Mouse (Mus musculus) kidney, embryonic 14.5 days (tissue): ENCODE data around the gene Frrs1l. TPM values are rescaled to one million over a fixed set of nuclear protein-coding genes. Genes with fewer than 3 reads are reported as not detected.

Source experiments
- ATAC-seq: fragments of 200-750 bp; cut with Nextera tagmentation; 2 replicates; pipeline ENCODE4 v1.8.0; 2017; ENCODE audit warnings: moderate number of reproducible peaks, mild to moderate bottlenecking, moderate TSS enrichment, moderate library complexity; ENCODE audit not compliant: low FRiP score, low TSS enrichment
- H3K27ac ChIP-seq: fragments of 300-500 bp; sonication (generic); 2 replicates; pipeline ENCODE4 v1.5.1; 2014; ENCODE audit warnings: low read depth, mild to moderate bottlenecking, low read length, moderate library complexity, mixed read lengths
- H3K27me3 ChIP-seq: fragments of 300-500 bp; sonication (generic); 2 replicates; pipeline ENCODE4 v1.6.1; 2014; ENCODE audit warnings: mild to moderate bottlenecking, low read length; ENCODE audit not compliant: control insufficient read depth, insufficient read depth
- H3K36me3 ChIP-seq: fragments of 300-500 bp; sonication (generic); 2 replicates; pipeline ENCODE4 v1.6.1; 2014; ENCODE audit warnings: low read length, mixed read lengths; ENCODE audit not compliant: control insufficient read depth, insufficient read depth
- H3K4me1 ChIP-seq: fragments of 300-500 bp; sonication (generic); 2 replicates; pipeline ENCODE4 v1.6.1; 2014; ENCODE audit warnings: low read length, mixed read lengths; ENCODE audit not compliant: control insufficient read depth, insufficient read depth
- H3K4me2 ChIP-seq: fragments of 300-500 bp; sonication (generic); replicated peaks from 2 replicates; pipeline ENCODE4 v1.6.1; 2014; ENCODE audit warnings: low read depth, mild to moderate bottlenecking, low read length
- H3K4me3 ChIP-seq: fragments of 300-500 bp; sonication (generic); 2 replicates; pipeline ENCODE4 v1.5.1; 2014; ENCODE audit warnings: mild to moderate bottlenecking, low read length
- H3K9ac ChIP-seq: fragments of 300-500 bp; sonication (generic); 2 replicates; pipeline ENCODE4 v1.6.1; 2014; ENCODE audit warnings: low read depth, mild to moderate bottlenecking, low read length, moderate library complexity
- H3K9me3 ChIP-seq: fragments of 300-500 bp; sonication (generic); 2 replicates; pipeline ENCODE4 v1.6.1; 2016; ENCODE audit warnings: low read length; ENCODE audit not compliant: control insufficient read depth
- WGBS: fragments of 180-500 bp; shearing (Covaris S2); extraction: QIAGEN DNeasy Blood & Tissue Kit; methylation state at CpG from one replicate; pipeline ENCODE4 v1.1.7; 2014; 5-methylcytosine and 5-hydroxymethylcytosine counted together
- polyA plus RNA-seq: library from polyadenylated mRNA; unstranded; fragments of >200 nt; fragmentation: Nextera tagmentation; extraction: Ambion mirVana; gene quantifications from 2 replicates; pipeline ENCODE4 v1.2.1, GENCODE M21; 2014

Gene Frrs1l
- polyA plus RNA-seq, 1 experiment from 2014 or later = 0.58 TPM

- Histone ChIP-seq H3K4me2 (no peak overlapping the region), H3K27me3 (no peaks in the 10 kb centered on the region), H3K27ac (no peak overlapping the region), H3K9ac (no peak overlapping the region), H3K36me3 (no peaks in the 10 kb centered on the region), H3K4me3 (no peak overlapping the region), H3K4me1 (no peaks in the 10 kb centered on the region), H3K9me3 (no peaks in the 10 kb centered on the region)
- ATAC-seq = peak; percentile 72
- 48% methylated on average over 18 of the region's 18 CpGs for WGBS
Measured at GRCm38 (mm10) chr4:57016366-57017171, 26.4 kb upstream of the Frrs1l start.

GRCm38 (mm10) chr4:57015032-57015431, 24.8 kb upstream of the Frrs1l start:
- H3K4me1 ChIP-seq = no peaks in the 10 kb centered on the region
- WGBS = 86% methylated on average over 5 of the region's 5 CpGs
- no peak overlapping the region for H3K9ac ChIP-seq
- no peaks in the 10 kb centered on the region for H3K9me3 ChIP-seq
- H3K36me3 ChIP-seq = no peaks in the 10 kb centered on the region
- ATAC-seq = no peak
- H3K27me3 ChIP-seq = no peaks in the 10 kb centered on the region
- H3K27ac ChIP-seq = no peak overlapping the region
- H3K4me2 ChIP-seq = no peak overlapping the region
- no peak overlapping the region for H3K4me3 ChIP-seq

- no peak overlapping the region for H3K4me3 ChIP-seq
- H3K4me1 ChIP-seq = no peaks in the 10 kb centered on the region
- WGBS = 64% methylated on average over 8 of the region's 8 CpGs
- no peaks in the 10 kb centered on the region for H3K27me3 ChIP-seq
- H3K27ac ChIP-seq = no peak overlapping the region
- H3K9ac ChIP-seq = no peak overlapping the region
- H3K9me3 ChIP-seq = no peaks in the 10 kb centered on the region
- ATAC-seq = no peak
- no peak overlapping the region for H3K4me2 ChIP-seq
- H3K36me3 ChIP-seq = no peaks in the 10 kb centered on the region
Measured at GRCm38 (mm10) chr4:57011454-57012046, 21.4 kb upstream of the Frrs1l start.

DNA sequence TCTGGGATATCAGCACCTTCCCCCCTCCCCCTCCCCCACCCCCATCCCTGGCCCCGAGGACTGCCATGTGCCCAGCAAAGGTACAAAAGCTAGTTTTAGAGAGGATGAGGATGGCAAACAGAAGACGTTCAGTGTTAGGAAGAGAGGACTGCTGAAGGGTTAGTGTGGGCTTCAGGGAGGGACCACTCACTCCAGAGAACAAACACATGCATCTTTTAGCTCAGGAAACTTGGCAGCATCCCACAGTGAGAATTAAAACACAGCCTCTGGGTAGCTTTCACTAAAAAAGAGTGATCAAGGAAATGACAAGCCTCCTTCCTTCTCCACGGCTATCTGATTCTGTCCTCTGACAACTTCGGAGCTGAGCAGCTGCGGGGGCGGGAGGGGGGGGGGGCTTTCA, 20.7 kb upstream of the Frrs1l start:
- Histone ChIP-seq H3K9ac (no peak overlapping the region), H3K27me3 (no peaks in the 10 kb centered on the region), H3K27ac (no peak overlapping the region), H3K9me3 (no peaks in the 10 kb centered on the region), H3K4me2 (no peak overlapping the region), H3K4me1 (no peaks in the 10 kb centered on the region), H3K36me3 (no peaks in the 10 kb centered on the region), H3K4me3 (no peak overlapping the region)
- 15% methylated on average over 5 of the region's 6 CpGs for WGBS
- ATAC-seq = no peak

GRCm38 (mm10) chr4:57010425-57010824, 20.2 kb upstream of the Frrs1l start:
- WGBS = 55% methylated on average over 5 of the region's 5 CpGs
- no peak overlapping the region for H3K27ac ChIP-seq
- H3K9ac ChIP-seq = no peak overlapping the region
- no peak overlapping the region for H3K4me2 ChIP-seq
- H3K4me3 ChIP-seq = no peak overlapping the region
- ATAC-seq = no peak
- H3K27me3 ChIP-seq = no peaks in the 10 kb centered on the region
- H3K9me3 ChIP-seq = no peaks in the 10 kb centered on the region
- H3K4me1 ChIP-seq = no peaks in the 10 kb centered on the region
- H3K36me3 ChIP-seq = no peaks in the 10 kb centered on the region

DNA sequence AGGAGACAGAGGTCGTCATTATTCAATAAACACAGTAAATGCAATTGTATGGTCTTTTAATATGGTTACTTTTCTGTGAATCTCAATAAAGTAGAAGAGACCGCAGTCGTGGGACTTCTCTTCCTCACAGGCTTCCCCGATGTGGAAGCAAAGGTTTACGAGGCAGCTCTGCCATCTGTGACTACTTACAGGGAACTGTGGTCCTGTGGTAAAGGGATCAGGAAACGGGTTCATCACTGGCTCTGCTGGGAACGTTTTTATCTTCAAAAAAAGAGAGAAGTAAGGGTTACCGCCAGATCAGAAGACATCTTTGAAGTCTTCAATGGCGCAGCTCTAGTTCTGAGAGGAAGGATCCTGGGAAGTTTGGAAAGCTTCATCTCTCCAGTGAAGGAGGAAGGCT, 17.5 kb upstream of the Frrs1l start:
- 76% methylated on average over 9 of the region's 9 CpGs for WGBS
- Histone ChIP-seq H3K36me3 (no peaks in the 10 kb centered on the region), H3K9me3 (no peaks in the 10 kb centered on the region), H3K27ac (no peak overlapping the region), H3K9ac (no peak overlapping the region), H3K4me1 (no peaks in the 10 kb centered on the region), H3K4me2 (no peak overlapping the region), H3K27me3 (no peaks in the 10 kb centered on the region), H3K4me3 (no peak overlapping the region)
- no peak for ATAC-seq

GRCm38 (mm10) chr4:57005011-57005410, 14.8 kb upstream of the Frrs1l start:
- Histone ChIP-seq H3K4me3 (no peak overlapping the region), H3K4me2 (no peak overlapping the region), H3K27ac (no peak overlapping the region), H3K4me1 (no peaks in the 10 kb centered on the region), H3K27me3 (no peaks in the 10 kb centered on the region), H3K36me3 (no peaks in the 10 kb centered on the region), H3K9me3 (no peaks in the 10 kb centered on the region), H3K9ac (no peak overlapping the region)
- 81% methylated on average over 8 of the region's 8 CpGs for whole genome bisulfite sequencing
- ATAC-seq = no peak

GRCm38 (mm10) chr4:57003886-57004285, 13.7 kb upstream of the Frrs1l start:
- no peaks in the 10 kb centered on the region for H3K9me3 ChIP-seq
- no peak overlapping the region for H3K4me2 ChIP-seq
- no peak overlapping the region for H3K4me3 ChIP-seq
- no peak overlapping the region for H3K27ac ChIP-seq
- no peak for ATAC-seq
- H3K9ac ChIP-seq = no peak overlapping the region
- H3K27me3 ChIP-seq = no peaks in the 10 kb centered on the region
- H3K36me3 ChIP-seq = no peaks in the 10 kb centered on the region
- H3K4me1 ChIP-seq = no peaks in the 10 kb centered on the region
- 84% methylated on average over 8 of the region's 8 CpGs for WGBS

DNA sequence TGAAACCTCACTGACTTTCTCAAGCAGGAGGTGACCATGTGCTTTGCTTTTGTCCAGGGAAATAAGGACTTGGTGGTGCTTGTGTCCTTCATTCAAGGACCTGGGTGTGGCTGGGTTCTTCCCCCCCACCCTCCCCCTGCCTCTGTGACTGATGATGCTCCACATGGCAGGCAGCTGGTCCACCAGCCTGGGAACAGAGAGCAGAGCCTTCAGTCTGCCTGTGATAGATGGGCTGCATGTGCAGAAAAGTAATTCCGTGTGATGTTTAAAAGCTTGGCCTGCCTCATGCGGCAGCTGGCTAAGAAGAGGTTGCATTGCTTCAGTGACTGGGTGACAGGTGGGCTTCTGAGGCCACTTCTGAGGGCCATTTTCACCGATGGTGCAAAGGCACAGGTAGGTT, 12.6 kb upstream of the Frrs1l start:
- H3K4me2 ChIP-seq = no peak overlapping the region
- no peaks in the 10 kb centered on the region for H3K9me3 ChIP-seq
- no peak overlapping the region for H3K27ac ChIP-seq
- no peak for ATAC-seq
- WGBS = 50% methylated on average over 3 of the region's 3 CpGs
- H3K9ac ChIP-seq = no peak overlapping the region
- no peaks in the 10 kb centered on the region for H3K27me3 ChIP-seq
- no peaks in the 10 kb centered on the region for H3K4me1 ChIP-seq
- H3K4me3 ChIP-seq = no peak overlapping the region
- no peaks in the 10 kb centered on the region for H3K36me3 ChIP-seq
